Mouse (Mus musculus): Measurements from ENCODE around the gene Cep89. TPM values are rescaled to one million over a fixed set of nuclear protein-coding genes. Genes with fewer than 3 reads are reported as not detected.

Gene Cep89
- polyA plus RNA-seq, 1 experiment = 3.8 TPM

- Histone ChIP-seq H3K4me3 (replicated peaks) (no peak overlapping the region), H3K27me3 (replicated peaks) (peaks cover 10% of the 10 kb centered on the region), H3K9me3 (peaks cover 5% of the 10 kb centered on the region; the same call in 1 of the 2 replicates), H3K4me1 (no peaks in the 10 kb centered on the region), H3K36me3 (replicated peaks; ENCODE audit: low read length) (no peaks in the 10 kb centered on the region)
- TF ChIP-seq GATA1 (IDR thresholded peaks at IDR 0.05; ENCODE audit: borderline replicate concordance, low read length) (no peak), FLI1 (IDR thresholded peaks at IDR 0.05; ENCODE audit: low read length) (no peak)
These were observed 34.0 kb upstream of the Cep89 start for GRCm38 (mm10) chr7:35362868-35363267.

DNA sequence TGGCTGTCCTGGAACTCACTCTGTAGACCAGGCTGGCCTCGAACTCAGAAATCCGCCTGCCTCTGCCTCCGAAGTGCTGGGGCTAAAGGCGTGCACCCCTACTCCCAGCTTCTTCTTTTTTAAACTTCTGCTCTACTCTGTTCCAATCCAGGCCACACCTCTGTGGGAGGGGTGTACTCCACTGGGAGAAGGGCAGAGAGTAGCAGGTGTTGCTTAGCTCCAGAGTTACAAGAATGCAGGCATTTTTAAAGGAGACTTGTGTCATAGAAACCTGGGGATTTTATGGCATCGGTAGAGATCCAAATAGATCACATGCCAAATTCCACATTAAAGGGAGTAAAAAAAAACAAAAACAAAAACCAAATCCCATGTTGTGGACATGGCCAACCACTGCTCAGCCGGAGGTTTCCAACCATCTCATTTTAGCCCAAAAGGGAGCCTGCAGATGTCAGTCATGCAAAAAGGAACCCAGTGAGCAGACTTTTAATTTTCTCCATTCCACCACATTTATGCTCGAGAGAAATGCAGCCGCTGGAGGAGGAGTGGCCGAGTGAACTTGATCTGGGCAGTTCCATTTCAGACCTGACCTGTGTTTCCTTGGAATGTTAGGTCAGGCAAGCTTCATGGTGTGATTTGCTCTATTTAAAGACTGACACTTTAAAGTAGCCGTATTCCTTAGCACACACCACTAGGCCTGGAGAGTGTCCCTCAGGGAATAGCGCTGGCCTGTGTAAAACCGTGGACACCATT lies 31.5 kb upstream of the Cep89 start:
- no peak overlapping the region for H3K4me3 ChIP-seq (replicated peaks)
- H3K4me1 ChIP-seq = no peaks in the 10 kb centered on the region
- peaks cover 2% of the 10 kb centered on the region for H3K27me3 ChIP-seq (replicated peaks)
- TF ChIP-seq FLI1 (IDR thresholded peaks at IDR 0.05; ENCODE audit: low read length) (no peak), GATA1 (IDR thresholded peaks at IDR 0.05; ENCODE audit: borderline replicate concordance, low read length) (no peak)
- peaks cover 12% of the 10 kb centered on the region; the same call in 1 of the 2 replicates for H3K9me3 ChIP-seq
- no peaks in the 10 kb centered on the region for H3K36me3 ChIP-seq (replicated peaks; ENCODE audit: low read length)

- Histone ChIP-seq H3K4me1 (no peaks in the 10 kb centered on the region), H3K9me3 (peaks cover 12% of the 10 kb centered on the region; the same call in 1 of the 2 replicates), H3K27me3 (replicated peaks) (peaks cover 10% of the 10 kb centered on the region), H3K36me3 (replicated peaks; ENCODE audit: low read length) (no peaks in the 10 kb centered on the region), H3K4me3 (replicated peaks) (no peak overlapping the region)
- TF ChIP-seq FLI1 (IDR thresholded peaks at IDR 0.05; ENCODE audit: low read length) (no peak), GATA1 (IDR thresholded peaks at IDR 0.05; ENCODE audit: borderline replicate concordance, low read length) (no peak)
These were observed 25.7 kb upstream of the Cep89 start for GRCm38 (mm10) chr7:35371096-35371495.

- Histone ChIP-seq H3K4me3 (replicated peaks) (no peak overlapping the region), H3K4me1 (no peaks in the 10 kb centered on the region), H3K9me3 (peaks cover 6% of the 10 kb centered on the region; the same call in 1 of the 2 replicates), H3K36me3 (replicated peaks; ENCODE audit: low read length) (no peaks in the 10 kb centered on the region), H3K27me3 (replicated peaks) (peaks cover 10% of the 10 kb centered on the region)
- TF ChIP-seq FLI1 (IDR thresholded peaks at IDR 0.05; ENCODE audit: low read length) (no peak), GATA1 (IDR thresholded peaks at IDR 0.05; ENCODE audit: borderline replicate concordance, low read length) (no peak)
These were observed 24.3 kb upstream of the Cep89 start for GRCm38 (mm10) chr7:35372483-35373017.

- no peak overlapping the region for H3K4me3 ChIP-seq (replicated peaks)
- TF ChIP-seq GATA1 (IDR thresholded peaks at IDR 0.05; ENCODE audit: borderline replicate concordance, low read length) (no peak), FLI1 (IDR thresholded peaks at IDR 0.05; ENCODE audit: low read length) (no peak)
- no peaks in the 10 kb centered on the region for H3K4me1 ChIP-seq
- peaks cover 10% of the 10 kb centered on the region for H3K27me3 ChIP-seq (replicated peaks)
- no peaks in the 10 kb centered on the region for H3K36me3 ChIP-seq (replicated peaks; ENCODE audit: low read length)
- H3K9me3 ChIP-seq = peaks cover 3% of the 10 kb centered on the region; the same call in 1 of the 2 replicates
These were observed 23.5 kb upstream of the Cep89 start for GRCm38 (mm10) chr7:35373146-35373989.

- H3K4me1 ChIP-seq = no peaks in the 10 kb centered on the region; the same call in 1 of the 2 replicates
- TF ChIP-seq FLI1 (IDR thresholded peaks at IDR 0.05; ENCODE audit: low read length) (no peak), GATA1 (IDR thresholded peaks at IDR 0.05; ENCODE audit: borderline replicate concordance, low read length) (no peak)
- H3K9me3 ChIP-seq = no peaks in the 10 kb centered on the region
- H3K36me3 ChIP-seq (replicated peaks; ENCODE audit: low read length) = no peaks in the 10 kb centered on the region
- H3K4me3 ChIP-seq (replicated peaks) = no peak overlapping the region
- peaks cover 15% of the 10 kb centered on the region for H3K27me3 ChIP-seq (replicated peaks)
These were observed 22.6 kb upstream of the Cep89 start for GRCm38 (mm10) chr7:35374265-35374664.

DNA sequence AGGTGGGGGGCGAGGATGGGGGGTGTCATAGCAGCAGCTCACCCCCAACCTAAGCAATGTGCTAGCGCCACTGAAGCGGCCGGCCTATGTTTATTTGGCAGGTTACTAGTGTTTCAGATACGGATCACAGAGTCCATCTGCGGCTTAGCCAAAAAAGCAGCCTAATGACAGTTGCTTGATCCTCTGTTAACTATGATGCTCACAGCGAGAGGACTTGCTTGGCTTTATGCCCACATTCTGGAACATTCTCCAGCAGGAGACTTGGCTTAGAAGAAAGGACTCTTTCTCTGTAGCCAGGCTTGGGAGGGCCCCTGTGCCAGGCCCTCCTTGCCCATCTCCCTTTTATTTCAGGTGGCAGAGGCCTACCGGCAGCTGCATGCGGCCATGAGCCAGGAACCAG lies 20.2 kb upstream of the Cep89 start:
- peaks cover 19% of the 10 kb centered on the region for H3K27me3 ChIP-seq (replicated peaks)
- no peak for TF ChIP-seq FLI1 (IDR thresholded peaks at IDR 0.05; ENCODE audit: low read length)
- no peak for TF ChIP-seq GATA1 (IDR thresholded peaks at IDR 0.05; ENCODE audit: borderline replicate concordance, low read length)

GRCm38 (mm10) chr7:35379492-35380119 lies 17.2 kb upstream of the Cep89 start:
- peak overlapping the region; percentile 70 for H3K4me3 ChIP-seq (replicated peaks)
- no peaks in the 10 kb centered on the region for H3K9me3 ChIP-seq
- TF ChIP-seq GATA1 (IDR thresholded peaks at IDR 0.05; ENCODE audit: borderline replicate concordance, low read length) = no peak
- TF ChIP-seq FLI1 (IDR thresholded peaks at IDR 0.05; ENCODE audit: low read length) = no peak
- no peaks in the 10 kb centered on the region for H3K36me3 ChIP-seq (replicated peaks; ENCODE audit: low read length)
- peaks cover 13% of the 10 kb centered on the region for H3K4me1 ChIP-seq
- H3K27me3 ChIP-seq (replicated peaks) = peaks cover 14% of the 10 kb centered on the region

More for the DNA sequence above, 20.2 kb upstream of the Cep89 start:
- no peak overlapping the region for H3K4me3 ChIP-seq (replicated peaks)
- no peaks in the 10 kb centered on the region for H3K36me3 ChIP-seq (replicated peaks; ENCODE audit: low read length)
- no peaks in the 10 kb centered on the region for H3K9me3 ChIP-seq
- peaks cover 13% of the 10 kb centered on the region for H3K4me1 ChIP-seq

DNA sequence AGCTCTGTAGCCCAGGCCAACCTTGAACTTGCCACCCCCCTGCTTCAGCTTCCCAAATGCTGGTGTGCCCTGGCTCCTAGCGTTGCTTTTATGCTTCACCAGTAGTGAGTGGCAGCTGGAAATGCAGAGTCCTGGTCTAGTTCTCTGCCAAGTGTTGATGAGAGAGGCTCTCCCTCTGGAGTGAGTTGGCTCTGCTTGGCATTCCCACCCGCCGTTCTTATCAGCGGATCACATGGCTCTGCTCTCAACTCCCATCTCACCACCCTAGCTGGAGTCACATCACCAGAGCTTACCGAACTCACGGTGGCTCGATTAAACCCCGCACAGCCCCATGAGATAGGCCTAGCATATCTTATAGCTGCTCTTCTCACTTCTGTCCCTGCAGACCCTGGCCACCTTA lies 16.5 kb upstream of the Cep89 start:
- H3K9me3 ChIP-seq = no peaks in the 10 kb centered on the region
- peaks cover 13% of the 10 kb centered on the region for H3K4me1 ChIP-seq
- no peak for TF ChIP-seq FLI1 (IDR thresholded peaks at IDR 0.05; ENCODE audit: low read length)
- no peak for TF ChIP-seq GATA1 (IDR thresholded peaks at IDR 0.05; ENCODE audit: borderline replicate concordance, low read length)
- no peak overlapping the region for H3K4me3 ChIP-seq (replicated peaks)
- peaks cover 10% of the 10 kb centered on the region for H3K27me3 ChIP-seq (replicated peaks)
- no peaks in the 10 kb centered on the region for H3K36me3 ChIP-seq (replicated peaks; ENCODE audit: low read length)

Data from megakaryocyte, embryonic 14.5 days (primary cell).